Mouse (Mus musculus) cerebellum, adult 2 months (tissue): ENCODE measurements around the gene Ddx3x.

Experiments used
- CTCF ChIP-seq: fragments of 200-500 bp; IDR thresholded peaks from 2 replicates; pipeline ENCODE4 v1.5.1; 2011; ENCODE audit warnings: low read depth, mild to moderate bottlenecking, control low read depth, low read length, moderate library complexity, borderline replicate concordance; ENCODE audit not compliant: insufficient read depth
- POLR2A ChIP-seq: fragments of 200-500 bp; IDR thresholded peaks from 2 replicates; pipeline ENCODE4 v1.6.1; 2011; ENCODE audit warnings: low read length, control low read depth, borderline replicate concordance; ENCODE audit not compliant: insufficient read depth

- TF ChIP-seq CTCF: no peak
- TF ChIP-seq POLR2A: no peak
Observed at GRCm38 (mm10) chrX:13306190-13306589, 25.4 kb downstream of the Ddx3x start.
